25 mouse cellular contexts compared by ENCODE assay signal in the genomic region with DNA sequence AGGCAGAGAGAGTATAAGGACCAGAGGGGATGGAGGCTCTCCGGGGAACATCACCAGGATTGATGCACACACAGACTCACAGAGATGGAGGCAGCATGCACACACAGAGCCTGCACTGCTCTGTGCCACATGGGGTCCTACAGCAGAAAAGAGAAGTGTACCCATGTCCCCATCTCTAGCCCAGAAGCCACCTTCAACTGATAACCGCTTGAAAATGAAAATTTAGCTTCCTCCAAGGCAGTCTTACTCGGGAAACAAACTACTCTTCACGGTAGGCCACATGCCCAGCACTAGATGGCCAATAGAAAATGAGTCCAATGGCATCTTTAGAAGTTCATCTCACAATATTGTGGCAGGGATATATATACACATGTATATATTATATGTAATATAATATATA. TPM values are rescaled to one million over a fixed set of nuclear protein-coding genes. Genes with fewer than 3 reads are reported as not detected.
DNase-seq lines count a peak whose midpoint lies in the region; ATAC-seq and TF ChIP-seq lines count a peak whose summit lies in the region.
"Had no signal": no experiment of that assay in that cellular context is flagged by ENCODE, and none has a peak within 500 bp of the region (broad histone marks: within the 10 kb centered on the region; RNA-seq: fewer than 3 reads in every experiment).

No protein-coding gene starts in this region.

- no peak overlapping the region for H3K4me2 ChIP-seq in liver, embryonic 12.5 days
- H3K4me2 ChIP-seq in liver, postnatal 0 days (ENCODE audit: low read depth, low read length) = no peak overlapping the region
- no peak overlapping the region for H3K4me2 ChIP-seq in midbrain, embryonic 16.5 days (ENCODE audit: low read length)
- H3K4me2 ChIP-seq: forebrain, embryonic 13.5 days; hindbrain, embryonic 14.5 days had no signal

- no peak for DNase-seq in liver, postnatal 0 days
- no peak for DNase-seq in layer of hippocampus, adult 8-10 months (ENCODE audit: low spot score in 2 of 2)
- DNase-seq: adrenal gland, postnatal 25 days; B cell, adult 2 months; cerebellum, adult 18-20 months; cerebellum, adult 9-11 months; cerebellum, postnatal 36 days; forebrain, postnatal 0 days; gastrocnemius, postnatal 25 days; heart, adult 11 months; heart, postnatal 10 days had no signal

- ATAC-seq in liver, embryonic 12.5 days = no peak
- no peak for ATAC-seq in liver, postnatal 0 days
- peak; percentile 39 to 42; a peak in 3 of 4 replicates for ATAC-seq in hematopoietic stem cell, adult 5-6 weeks (replicated peaks in 1 of 2; ENCODE audit: insufficient read depth in 1 of 2, low FRiP score in 2 of 2, low TSS enrichment in 1 of 2, low read depth in 1 of 2, poor library complexity in 2 of 2, severe bottlenecking in 2 of 2)
- ATAC-seq in cerebellum, adult (ENCODE audit: insufficient number of reproducible peaks, low FRiP score, low TSS enrichment) = no peak
- no peak for ATAC-seq in midbrain, embryonic 16.5 days
- ATAC-seq: activated CD4-positive, CD25-positive, alpha-beta regulatory T cell, adult 4 months; CD4-positive, CD25-positive, alpha-beta regulatory T cell, adult 4 months; forebrain, embryonic 13.5 days; forebrain, postnatal 0 days; Patski had no signal

- WGBS in liver, embryonic 12.5 days (ENCODE audit: insufficient replicate concordance) = 38% methylated on average over 4 of the region's 4 CpGs
- 43% methylated on average over 4 of the region's 4 CpGs for WGBS in liver, postnatal 0 days (ENCODE audit: insufficient replicate concordance)
- WGBS in bone marrow, adult 2 months = 12% methylated on average over 4 of the region's 4 CpGs
- WGBS in midbrain, embryonic 16.5 days = 91% methylated on average over 4 of the region's 4 CpGs

- no peak overlapping the region for H3K4me3 ChIP-seq in liver, embryonic 12.5 days
- H3K4me3 ChIP-seq in liver, postnatal 0 days (ENCODE audit: low read depth, low read length) = no peak overlapping the region
- no peak overlapping the region for H3K4me3 ChIP-seq in bone marrow, adult 2 months (replicated peaks; ENCODE audit: control insufficient read depth, low read depth, low read length)
- peak overlapping the region; percentile 86 for H3K4me3 ChIP-seq in megakaryocyte, embryonic 14.5 days (replicated peaks)
- no peak overlapping the region for H3K4me3 ChIP-seq in midbrain, embryonic 16.5 days (ENCODE audit: low read depth, low read length)
- H3K4me3 ChIP-seq: embryonic facial prominence, embryonic 10.5 days; forebrain, embryonic 13.5 days; hindbrain, embryonic 10.5 days had no signal

- no peak for TF ChIP-seq CTCF in liver, postnatal 0 days (IDR thresholded peaks at IDR 0.05; ENCODE audit: low read depth)
- TF ChIP-seq CTCF in bone marrow, adult 2 months (IDR thresholded peaks at IDR 0.05; ENCODE audit: control insufficient read depth, insufficient read depth, low read length) = no peak

- TF ChIP-seq POLR2A in bone marrow, adult 2 months (IDR thresholded peaks at IDR 0.05; ENCODE audit: borderline replicate concordance, control insufficient read depth, low read depth, low read length) = no peak

- TF ChIP-seq EP300 in liver, postnatal 0 days (IDR thresholded peaks at IDR 0.05; ENCODE audit: low read depth) = no peak

- no peak overlapping the region for H3K9ac ChIP-seq in liver, embryonic 12.5 days
- H3K9ac ChIP-seq in liver, postnatal 0 days (replicated peaks) = no peak overlapping the region
- no peak overlapping the region for H3K9ac ChIP-seq in midbrain, embryonic 16.5 days (ENCODE audit: low read depth, low read length)
- H3K9ac ChIP-seq: forebrain, embryonic 13.5 days; forebrain, postnatal 0 days; hindbrain, embryonic 14.5 days had no signal

- H3K27ac ChIP-seq in liver, embryonic 12.5 days = peak overlapping the region; percentile 57
- H3K27ac ChIP-seq in liver, postnatal 0 days (ENCODE audit: low read depth) = no peak overlapping the region
- peak overlapping the region; percentile 5; the same call in 1 of the 2 replicates for H3K27ac ChIP-seq in bone marrow, adult 2 months (ENCODE audit: control insufficient read depth, insufficient read depth, low read depth, low read length, poor library complexity)
- H3K27ac ChIP-seq in midbrain, embryonic 16.5 days (ENCODE audit: low read length) = no peak overlapping the region
- H3K27ac ChIP-seq: embryonic facial prominence, embryonic 10.5 days; forebrain, embryonic 13.5 days; hindbrain, embryonic 10.5 days; hindbrain, embryonic 14.5 days had no signal

- H3K4me1 ChIP-seq in liver, embryonic 12.5 days = peaks cover 80% of the 10 kb centered on the region
- H3K4me1 ChIP-seq in liver, postnatal 0 days (ENCODE audit: insufficient read depth) = peaks cover 52% of the 10 kb centered on the region
- H3K4me1 ChIP-seq in bone marrow, adult 2 months (ENCODE audit: control insufficient read depth, insufficient read depth, low read length) = peaks cover 4% of the 10 kb centered on the region
- H3K4me1 ChIP-seq in megakaryocyte, embryonic 14.5 days = peaks cover 97% of the 10 kb centered on the region
- H3K4me1 ChIP-seq in midbrain, embryonic 16.5 days (ENCODE audit: control insufficient read depth, insufficient read depth, low read length) = peaks cover 29% of the 10 kb centered on the region

- H3K36me3 ChIP-seq in liver, embryonic 12.5 days = no peaks in the 10 kb centered on the region; the same call in 1 of the 2 replicates
- no peaks in the 10 kb centered on the region for H3K36me3 ChIP-seq in liver, postnatal 0 days (replicated peaks; ENCODE audit: insufficient read depth, low read length)
- peaks cover 64% of the 10 kb centered on the region for H3K36me3 ChIP-seq in megakaryocyte, embryonic 14.5 days (replicated peaks; ENCODE audit: low read length)
- H3K36me3 ChIP-seq in midbrain, embryonic 16.5 days (ENCODE audit: control insufficient read depth, insufficient read depth, low read length) = no peaks in the 10 kb centered on the region
- H3K36me3 ChIP-seq: embryonic facial prominence, embryonic 10.5 days; hindbrain, embryonic 10.5 days had no signal

- H3K9me3 ChIP-seq in liver, embryonic 12.5 days (replicated peaks) = no peaks in the 10 kb centered on the region
- no peaks in the 10 kb centered on the region for H3K9me3 ChIP-seq in liver, postnatal 0 days (ENCODE audit: low read length)
- H3K9me3 ChIP-seq in megakaryocyte, embryonic 14.5 days = no peaks in the 10 kb centered on the region
- H3K9me3 ChIP-seq in midbrain, embryonic 16.5 days (replicated peaks; ENCODE audit: control insufficient read depth, low read length, poor library complexity, severe bottlenecking) = no peaks in the 10 kb centered on the region
- H3K9me3 ChIP-seq: embryonic facial prominence, embryonic 10.5 days; forebrain, embryonic 13.5 days; G1E; hindbrain, embryonic 10.5 days had no signal

- H3K27me3 ChIP-seq in liver, embryonic 12.5 days (replicated peaks) = 0 out of 2 replicates have a peak, but pooled peaks cover 2% of the 10 kb centered on the region
- H3K27me3 ChIP-seq in liver, postnatal 0 days (ENCODE audit: insufficient read depth, low read length) = 0 out of 2 replicates have a peak, but pooled peaks cover 2% of the 10 kb centered on the region
- H3K27me3 ChIP-seq in megakaryocyte, embryonic 14.5 days (replicated peaks) = no peaks in the 10 kb centered on the region
- H3K27me3 ChIP-seq in midbrain, embryonic 16.5 days (ENCODE audit: control insufficient read depth, insufficient read depth, low read depth, low read length) = no peaks in the 10 kb centered on the region
- H3K27me3 ChIP-seq: forebrain, embryonic 13.5 days had no signal

RNA-seq across cellular contexts. Expression of gene Plxnc1, which starts 9.4 kb away (rescaled TPM):
- polyA plus RNA-seq in liver, embryonic 12.5 days (2016; fragmentation: Nextera tagmentation; extraction: Ambion mirVana) = 3.9 and 4.4 TPM in 2 replicates
- 2.7 and 2.8 TPM in 2 replicates for polyA plus RNA-seq in liver, postnatal 0 days (2015; fragmentation: Nextera tagmentation; extraction: Ambion mirVana)
- polyA plus RNA-seq in bone marrow, adult 2 months (2011; ENCODE audit: insufficient read depth, insufficient read length, low replicate concordance, missing spikeins) = 4.2 and 16.4 TPM in 2 replicates
- total RNA-seq in hematopoietic stem cell, adult 5-6 weeks (2017) = 45.8 and 63.6 TPM in 2 replicates
- 3.7 and 6.1 TPM in 2 replicates for polyA plus RNA-seq in megakaryocyte, embryonic 14.5 days (2012; ENCODE audit: insufficient read depth, low replicate concordance)
- total RNA-seq in layer of hippocampus, adult 8-10 months (2022) = 10 to 100 TPM; 30.9 to 40.3 (median 35.4) TPM
- polyA plus RNA-seq in midbrain, embryonic 16.5 days (2015; fragmentation: Nextera tagmentation; extraction: Ambion mirVana) = 14.6 and 15.4 TPM in 2 replicates

Comparison
In these comparisons a context has a peak if more than half of its experiments do, and no peak if none do; other contexts are left out.
1. H3K27ac ChIP-seq: peak in liver, embryonic 12.5 days (single experiment) and bone marrow, adult 2 months (single experiment); none in liver, postnatal 0 days (single experiment) and midbrain, embryonic 16.5 days (single experiment).
2. ATAC-seq: peak in hematopoietic stem cell, adult 5-6 weeks (2 of 2); none in liver, embryonic 12.5 days (single experiment), liver, postnatal 0 days (single experiment), cerebellum, adult (single experiment) and midbrain, embryonic 16.5 days (single experiment).